Mouse (Mus musculus) kidney, adult 2 months (tissue): ENCODE measurements around the gene Trip6.

Source experiments
- CTCF ChIP-seq: fragments of 200-500 bp; conservative IDR thresholded peaks from 2 replicates; pipeline ENCODE4 v1.5.1; 2011; ENCODE audit warnings: low read depth, mild to moderate bottlenecking, control low read depth, low read length, moderate library complexity, mixed read lengths; ENCODE audit not compliant: insufficient read depth, insufficient read length
- POLR2A ChIP-seq: fragments of 200-500 bp; IDR thresholded peaks from one replicate; pipeline ENCODE4 v1.6.1; 2011; ENCODE audit warnings: low read depth, low read length, control low read depth

GRCm38 (mm10) chr5:137335066-137335465 is 20.9 kb upstream of the Trip6 start:
- TF ChIP-seq CTCF (no peak), POLR2A (no peak)
